Mouse (Mus musculus): Measurements from ENCODE around the gene Mrpl34. TPM values are rescaled to one million over a fixed set of nuclear protein-coding genes. Genes with fewer than 3 reads are reported as not detected.

Mrpl34 gene
- polyA plus RNA-seq, 1 experiment from 2014 or later = 173 TPM

DNA sequence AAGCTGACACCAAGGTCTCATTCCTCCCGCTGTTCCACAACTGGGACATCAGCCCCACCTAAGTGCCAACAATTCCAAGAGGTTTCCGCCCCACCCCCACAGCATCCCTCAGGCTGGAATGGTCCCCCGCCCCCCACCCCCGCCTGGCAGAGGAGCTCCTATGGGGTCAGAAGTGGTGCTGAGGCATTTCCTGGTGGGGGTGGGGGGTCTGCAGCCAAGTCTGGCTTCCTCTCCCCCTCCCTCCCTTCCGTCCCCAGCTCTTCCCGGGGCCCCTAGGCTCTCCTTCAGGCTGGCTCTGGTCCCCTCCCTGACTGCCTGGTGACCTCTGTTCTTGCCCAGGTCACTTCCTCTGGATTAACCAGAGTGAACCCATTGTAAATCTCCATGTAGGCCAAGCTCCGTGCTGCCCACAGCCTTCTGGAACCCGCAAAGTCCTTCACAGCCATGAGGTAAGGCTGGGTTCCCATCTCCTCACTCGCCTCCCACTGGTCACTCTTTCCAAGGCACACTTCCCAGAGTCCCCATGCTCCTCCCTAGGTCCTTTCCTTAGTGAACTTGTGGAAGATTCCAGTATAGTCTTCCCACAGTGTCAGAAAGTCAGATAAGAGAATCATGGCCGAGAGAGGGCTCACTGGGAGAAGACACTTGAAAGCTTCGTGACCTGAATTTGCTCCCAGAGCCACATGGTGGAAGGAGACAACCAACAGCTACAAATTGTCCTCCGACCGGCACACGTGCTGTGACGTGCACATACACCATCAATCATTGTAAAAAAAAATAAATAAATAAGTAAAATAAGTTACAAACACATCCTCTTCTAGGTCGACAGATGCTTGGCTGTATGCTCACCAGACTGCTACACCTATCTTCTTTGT, 34.3 kb downstream of the Mrpl34 start:
- Histone ChIP-seq H3K36me3 (peaks cover 8% of the 10 kb centered on the region), H3K4me2 (0 out of 2 replicates have a peak overlapping the region, but pooled peaks have one; percentile 8), H3K4me1 (peaks cover 47% of the 10 kb centered on the region), H3K27me3 (replicated peaks) (0 out of 2 replicates have a peak, but pooled peaks cover 3% of the 10 kb centered on the region), H3K27ac (peak overlapping the region; percentile 54; the same call in 1 of the 2 replicates), H3K9me3 (replicated peaks) (no peaks in the 10 kb centered on the region), H3K9ac (no peak overlapping the region), H3K4me3 (no peak overlapping the region)
- WGBS (ENCODE audit: insufficient replicate concordance) = 40% methylated on average over 15 of the region's 16 CpGs
- ATAC-seq = 0 out of 2 replicates have a peak, but pooled peaks have one; percentile 19

DNA sequence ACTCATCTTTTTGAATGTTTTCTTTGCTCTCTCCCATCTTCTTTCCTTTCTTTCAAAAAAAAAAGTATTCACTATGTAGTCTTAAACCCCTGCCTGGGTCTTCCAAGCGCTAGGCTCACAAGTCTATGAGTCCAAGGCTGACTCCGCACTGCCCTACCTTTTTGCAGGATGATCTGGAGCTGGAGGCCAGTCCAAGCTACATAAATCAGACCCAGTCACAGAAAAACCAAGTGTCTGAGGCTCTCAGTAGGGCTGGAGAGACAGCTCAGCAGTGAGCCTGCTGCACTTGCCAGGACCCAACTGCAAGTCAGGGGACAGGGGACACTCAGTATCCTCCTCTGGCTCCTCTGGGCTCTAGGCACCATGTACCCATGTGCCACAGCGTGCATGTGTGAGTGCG, 39.6 kb downstream of the Mrpl34 start:
- H3K4me2 ChIP-seq = no peak overlapping the region
- ATAC-seq = no peak
- H3K9ac ChIP-seq = no peak overlapping the region
- H3K4me1 ChIP-seq = peaks cover 25% of the 10 kb centered on the region
- WGBS (ENCODE audit: insufficient replicate concordance) = 83% methylated on average over 4 of the region's 4 CpGs
- H3K36me3 ChIP-seq = no peaks in the 10 kb centered on the region
- H3K9me3 ChIP-seq (replicated peaks) = no peaks in the 10 kb centered on the region
- no peak overlapping the region for H3K4me3 ChIP-seq
- H3K27me3 ChIP-seq (replicated peaks) = peaks cover 46% of the 10 kb centered on the region
- no peak overlapping the region for H3K27ac ChIP-seq

DNA sequence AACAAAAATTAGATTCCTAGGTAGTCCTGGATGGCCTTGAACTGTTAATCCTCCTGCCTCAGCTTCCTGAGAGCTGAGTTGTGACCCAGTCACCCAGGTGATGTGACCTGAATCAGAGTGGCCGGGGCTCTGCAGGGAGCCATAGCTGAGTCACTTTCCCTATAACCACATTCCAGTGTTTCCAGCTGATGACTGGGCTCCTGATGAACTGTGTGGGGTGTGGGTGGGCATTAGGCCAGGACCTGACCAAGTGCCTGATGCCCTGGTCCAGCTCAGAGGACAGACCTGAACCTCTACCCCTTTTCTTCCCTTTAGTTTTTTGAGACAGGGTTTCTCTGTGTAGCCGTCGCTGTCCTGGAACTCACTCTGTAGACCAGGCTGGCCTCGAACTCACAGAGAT, 40.6 kb downstream of the Mrpl34 start:
- H3K4me1 ChIP-seq = peaks cover 16% of the 10 kb centered on the region
- no peak for ATAC-seq
- no peak overlapping the region for H3K9ac ChIP-seq
- H3K9me3 ChIP-seq (replicated peaks) = no peaks in the 10 kb centered on the region
- H3K4me2 ChIP-seq = no peak overlapping the region
- H3K27me3 ChIP-seq (replicated peaks) = peaks cover 56% of the 10 kb centered on the region
- H3K36me3 ChIP-seq = no peaks in the 10 kb centered on the region
- H3K4me3 ChIP-seq = no peak overlapping the region
- no peak overlapping the region for H3K27ac ChIP-seq
- 79% methylated on average over 4 of the region's 4 CpGs for WGBS (ENCODE audit: insufficient replicate concordance)

DNA sequence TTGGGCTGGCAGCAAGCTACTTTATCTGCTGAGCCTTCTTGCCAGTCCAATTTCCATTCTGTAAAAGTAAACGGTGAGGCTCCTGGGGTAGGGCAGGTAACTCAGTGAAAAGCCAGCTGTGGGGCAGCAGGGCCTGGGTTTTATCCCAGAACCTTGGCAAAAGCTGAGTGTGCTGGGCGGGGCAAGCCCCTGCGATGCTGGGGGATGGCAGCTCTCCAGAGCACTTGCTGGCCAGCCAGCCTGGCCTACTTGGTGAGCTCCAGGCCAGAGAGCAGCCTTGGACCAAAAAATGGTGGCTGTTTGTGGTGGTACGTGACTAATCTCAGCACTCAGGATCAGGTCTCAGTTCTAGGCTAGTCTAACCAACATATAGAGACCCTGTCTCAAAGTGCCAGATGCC, 41.2 kb downstream of the Mrpl34 start:
- peaks cover 14% of the 10 kb centered on the region for H3K4me1 ChIP-seq
- peaks cover 61% of the 10 kb centered on the region for H3K27me3 ChIP-seq (replicated peaks)
- no peak overlapping the region for H3K4me2 ChIP-seq
- H3K9ac ChIP-seq = no peak overlapping the region
- no peak overlapping the region for H3K4me3 ChIP-seq
- no peak for ATAC-seq
- 68% methylated on average over 4 of the region's 4 CpGs for WGBS (ENCODE audit: insufficient replicate concordance)
- no peaks in the 10 kb centered on the region for H3K9me3 ChIP-seq (replicated peaks)
- no peak overlapping the region for H3K27ac ChIP-seq
- H3K36me3 ChIP-seq = no peaks in the 10 kb centered on the region

DNA sequence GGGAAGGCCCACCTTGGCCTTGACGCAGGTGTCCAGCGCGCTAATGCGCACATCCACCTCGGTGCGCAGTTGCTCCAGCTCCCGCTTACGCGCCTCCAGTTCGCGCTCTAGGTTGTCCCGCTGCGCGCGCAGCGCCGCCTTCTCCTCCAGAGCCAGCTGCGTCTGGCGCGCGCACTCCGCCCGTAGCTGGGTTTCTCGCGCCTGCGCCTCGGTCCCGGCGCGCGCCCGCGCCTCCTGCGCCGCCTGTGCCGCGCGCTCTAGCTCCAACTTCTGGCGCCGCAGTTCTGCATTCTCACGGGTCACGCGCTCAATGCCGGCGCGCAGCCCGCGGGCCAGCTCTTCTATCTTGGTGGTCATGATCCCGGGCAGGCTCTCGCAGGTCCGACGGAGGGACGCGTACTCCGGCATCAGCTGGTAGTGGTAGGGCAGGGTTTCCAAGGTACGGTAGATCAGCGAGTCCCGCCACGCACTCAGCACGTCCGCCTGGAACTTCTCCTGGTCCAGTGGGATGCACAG, 42.9 kb downstream of the Mrpl34 start:
- H3K9ac ChIP-seq = 0 out of 2 replicates have a peak overlapping the region, but pooled peaks have one; percentile 35
- 2% methylated on average over 61 of the region's 61 CpGs for WGBS (ENCODE audit: insufficient replicate concordance)

DNA sequence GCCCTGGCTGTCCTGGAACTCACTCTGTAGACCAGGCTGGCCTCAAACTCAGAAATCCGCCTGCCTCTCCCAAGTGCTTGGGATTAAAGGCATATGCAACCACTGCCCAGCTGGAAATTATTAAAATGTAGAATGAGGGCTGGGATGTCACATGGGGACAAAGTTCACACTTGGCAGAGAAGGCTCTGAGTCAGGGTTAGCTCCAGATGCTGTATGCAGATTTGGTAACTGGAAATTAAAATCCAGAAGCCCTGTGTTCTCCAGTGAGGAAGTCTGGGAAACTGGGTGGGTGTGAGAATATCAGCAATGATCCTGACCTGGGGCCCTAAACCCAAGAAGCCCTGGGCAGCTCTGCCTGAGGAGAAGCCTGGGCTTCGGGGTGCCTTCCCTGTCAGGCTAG, 44.6 kb downstream of the Mrpl34 start:
- peaks cover 37% of the 10 kb centered on the region for H3K4me1 ChIP-seq
- H3K9me3 ChIP-seq (replicated peaks) = no peaks in the 10 kb centered on the region
- peaks cover 68% of the 10 kb centered on the region for H3K27me3 ChIP-seq (replicated peaks)
- 62% methylated on average over 2 of the region's 2 CpGs for whole genome bisulfite sequencing (ENCODE audit: insufficient replicate concordance)
- H3K4me3 ChIP-seq = no peak overlapping the region
- H3K9ac ChIP-seq = no peak overlapping the region
- H3K4me2 ChIP-seq = peak overlapping the region; percentile 67; the same call in 1 of the 2 replicates
- H3K27ac ChIP-seq = no peak overlapping the region
- H3K36me3 ChIP-seq = no peaks in the 10 kb centered on the region
- ATAC-seq = no peak

More for the DNA sequence above, 42.9 kb downstream of the Mrpl34 start:
- Histone ChIP-seq H3K4me2 (peak overlapping the region; percentile 74), H3K27ac (no peak overlapping the region), H3K4me1 (peaks cover 31% of the 10 kb centered on the region), H3K4me3 (peak overlapping the region; percentile 48), H3K36me3 (no peaks in the 10 kb centered on the region), H3K27me3 (replicated peaks) (peaks cover 68% of the 10 kb centered on the region), H3K9me3 (replicated peaks) (no peaks in the 10 kb centered on the region)
- ATAC-seq = peak; percentile 32; the same call in 1 of the 2 replicates

DNA sequence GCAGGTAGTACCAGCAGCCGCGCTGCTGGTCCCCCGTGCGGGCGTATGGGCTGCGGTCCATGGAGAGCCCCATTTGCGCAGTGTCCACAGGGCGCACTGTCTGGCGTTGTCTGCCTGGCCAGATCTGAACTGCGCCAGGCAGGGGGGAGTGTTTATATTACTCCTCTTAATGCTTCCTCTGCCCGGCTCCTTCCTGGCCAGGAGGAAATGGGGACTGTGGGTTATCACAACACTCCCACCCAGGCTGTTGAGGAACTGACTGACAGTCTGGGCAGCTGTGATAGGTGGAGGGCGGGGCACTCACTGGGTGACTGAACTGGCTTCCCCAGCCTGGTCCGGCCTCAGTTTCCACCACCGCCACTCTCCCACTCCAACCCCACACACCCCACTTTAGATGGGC, 46.9 kb downstream of the Mrpl34 start, which contains the start of gene Plvap:
Gene Plvap, minus strand, starts transcription at position 109 of the 400 bp plus-strand sequence.
- WGBS (ENCODE audit: insufficient replicate concordance) = 8% methylated on average over 14 of the region's 14 CpGs
- Histone ChIP-seq H3K9me3 (replicated peaks) (no peaks in the 10 kb centered on the region), H3K4me1 (peaks cover 37% of the 10 kb centered on the region), H3K27me3 (replicated peaks) (peaks cover 49% of the 10 kb centered on the region), H3K9ac (no peak within 1 kb of the TSS), H3K4me2 (peak within 1 kb of the TSS; percentile 67), H3K36me3 (no peaks in the 10 kb centered on the region), H3K4me3 (peak within 1 kb of the TSS; percentile 42), H3K27ac (peak within 1 kb of the TSS; percentile 54)
- ATAC-seq = peak; percentile 87

DNA sequence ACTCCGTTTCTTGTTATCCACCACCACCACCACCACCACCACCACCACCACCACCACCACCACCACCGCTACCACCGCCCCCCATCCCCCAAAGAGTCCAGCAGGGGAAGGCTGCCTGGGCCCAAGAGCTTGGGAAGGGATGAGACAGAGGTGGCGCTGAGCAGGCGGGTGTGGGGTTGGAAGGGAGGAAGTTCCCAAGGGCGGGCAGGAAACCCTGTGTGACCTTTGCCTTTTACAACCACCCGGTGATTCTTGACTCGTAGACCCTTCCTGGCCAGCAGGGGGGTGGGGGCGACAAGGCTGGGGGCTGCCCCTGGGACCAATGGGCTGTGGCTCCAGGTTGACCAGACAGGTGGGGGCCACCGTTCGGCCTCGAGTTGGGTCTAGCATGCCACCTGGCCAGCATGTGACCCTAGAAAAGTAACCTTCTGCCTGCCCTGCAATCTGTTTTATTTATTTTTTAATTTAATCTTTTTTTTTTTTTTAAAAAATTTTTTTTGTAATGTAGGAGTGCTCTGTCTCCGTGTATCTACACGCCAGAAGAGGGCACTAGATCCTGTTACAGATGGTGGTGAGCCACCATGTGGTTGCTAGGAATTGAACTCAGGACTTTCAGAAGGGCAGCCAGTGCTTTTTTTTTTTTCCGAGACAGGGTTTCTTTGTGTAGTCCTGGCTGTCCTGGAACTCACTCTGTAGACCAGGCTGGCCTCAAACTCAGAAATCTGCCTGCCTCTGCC, 48.4 kb downstream of the Mrpl34 start:
- Histone ChIP-seq H3K27me3 (replicated peaks) (peaks cover 34% of the 10 kb centered on the region), H3K4me3 (no peak overlapping the region), H3K4me2 (no peak overlapping the region), H3K9ac (no peak overlapping the region), H3K36me3 (no peaks in the 10 kb centered on the region), H3K4me1 (peaks cover 32% of the 10 kb centered on the region), H3K27ac (no peak overlapping the region), H3K9me3 (replicated peaks) (no peaks in the 10 kb centered on the region)
- ATAC-seq = no peak
- WGBS (ENCODE audit: insufficient replicate concordance) = 41% methylated on average over 15 of the region's 15 CpGs

DNA sequence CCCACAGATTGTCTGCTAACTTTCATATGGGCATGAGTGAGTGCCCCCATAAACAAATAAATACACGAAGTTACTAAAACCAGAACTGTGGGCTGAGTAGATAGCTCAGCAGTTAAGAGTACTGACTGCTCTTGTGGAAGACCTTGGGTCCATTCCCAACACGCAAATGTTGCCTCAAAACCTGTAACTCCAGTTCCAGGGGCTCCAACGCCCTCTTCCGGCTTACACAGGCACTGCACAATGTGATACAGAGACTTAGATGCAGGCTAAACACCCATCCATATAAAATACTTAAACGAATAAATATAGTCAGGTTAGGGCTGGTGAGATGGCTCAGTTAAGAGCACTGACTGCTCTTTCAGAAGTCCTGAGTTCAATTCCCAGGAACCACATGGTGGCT, 50.3 kb downstream of the Mrpl34 start:
- WGBS (ENCODE audit: insufficient replicate concordance) = 58% methylated on average over 5 of the region's 5 CpGs
- ATAC-seq = no peak
- Histone ChIP-seq H3K4me1 (peaks cover 33% of the 10 kb centered on the region), H3K4me3 (no peak overlapping the region), H3K27me3 (replicated peaks) (peaks cover 17% of the 10 kb centered on the region), H3K4me2 (no peak overlapping the region), H3K27ac (no peak overlapping the region), H3K9me3 (replicated peaks) (no peaks in the 10 kb centered on the region), H3K9ac (no peak overlapping the region), H3K36me3 (no peaks in the 10 kb centered on the region)

All from liver, embryonic 12.5 days (tissue).